Comparison of ENCODE assay signal across 10 mouse cellular contexts in the genomic region with DNA sequence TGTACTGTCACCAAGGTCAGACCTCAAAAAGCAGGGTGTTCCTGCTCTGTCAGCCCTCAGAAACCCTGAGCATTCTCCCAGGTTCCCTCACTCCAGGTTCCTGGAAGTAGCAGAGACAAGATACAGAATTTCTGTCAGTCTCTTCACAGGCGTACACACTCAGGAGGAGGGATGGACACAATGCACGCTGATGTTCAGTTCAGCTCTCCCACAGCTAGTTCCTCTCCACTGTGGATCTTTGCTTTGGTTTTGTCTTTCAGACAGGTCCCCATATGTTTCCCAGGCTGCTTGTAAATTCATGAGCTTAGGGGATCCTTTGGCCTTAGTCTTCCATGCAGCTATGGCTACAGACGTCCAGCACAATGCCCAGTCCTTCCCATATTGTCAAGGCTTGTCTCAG. TPM values are rescaled to one million over a fixed set of nuclear protein-coding genes. Genes with fewer than 3 reads are reported as not detected.
DNase-seq lines count a peak whose midpoint lies in the region; ATAC-seq and TF ChIP-seq lines count a peak whose summit lies in the region.
"Had no signal": no experiment of that assay in that cellular context is flagged by ENCODE, and none has a peak within 500 bp of the region (broad histone marks: within the 10 kb centered on the region; RNA-seq: fewer than 3 reads in every experiment).

No protein-coding gene starts in this region.

- TF ChIP-seq POLR2A in heart, adult 2 months (IDR thresholded peaks at IDR 0.05; ENCODE audit: insufficient read depth, low read depth, low read length): no peak

- no peak for TF ChIP-seq EP300 in heart, adult 2 months (IDR thresholded peaks at IDR 0.05; ENCODE audit: insufficient read depth, low read depth, low read length)
- TF ChIP-seq EP300 in liver, postnatal 0 days (IDR thresholded peaks at IDR 0.05; ENCODE audit: low read depth): no peak

- no peak overlapping the region for H3K27ac ChIP-seq in heart, embryonic 12.5 days (ENCODE audit: poor library complexity, severe bottlenecking)
- no peak overlapping the region for H3K27ac ChIP-seq in heart, adult 2 months
- no peak overlapping the region; the same call in 1 of the 2 replicates for H3K27ac ChIP-seq in forebrain, postnatal 0 days (ENCODE audit: low read depth, low read length)
- no peak overlapping the region for H3K27ac ChIP-seq in liver, postnatal 0 days (ENCODE audit: low read depth)

- peak overlapping the region; percentile 93 for H3K9ac ChIP-seq in heart, embryonic 12.5 days
- H3K9ac ChIP-seq in heart, adult 2 months (ENCODE audit: low read depth, low read length): no peak overlapping the region
- H3K9ac ChIP-seq in forebrain, postnatal 0 days: peak overlapping the region; percentile 79; the same call in 1 of the 2 replicates
- H3K9ac ChIP-seq in liver, postnatal 0 days (replicated peaks): peak overlapping the region; percentile 69

- no peak for DNase-seq in heart, adult 2 months
- no peak for DNase-seq in forebrain, postnatal 0 days
- DNase-seq in liver, postnatal 0 days: no peak
- DNase-seq in right cerebral cortex, postnatal 36 days (ENCODE audit: low spot score in 2 of 2): no peak
- no peak for DNase-seq in kidney, postnatal 4 days
- DNase-seq: cerebellum, adult 8-10 months; left cerebral cortex, postnatal 4 days had no signal

- H3K4me2 ChIP-seq in heart, embryonic 12.5 days: peak overlapping the region; percentile 82
- H3K4me2 ChIP-seq in forebrain, postnatal 0 days (ENCODE audit: low read depth): peak overlapping the region; percentile 88
- peak overlapping the region; percentile 84 for H3K4me2 ChIP-seq in liver, postnatal 0 days (ENCODE audit: low read depth, low read length)

- peaks cover 2% of the 10 kb centered on the region; the same call in 1 of the 2 replicates for H3K79me2 ChIP-seq in heart, adult 2 months (replicated peaks; ENCODE audit: control insufficient read depth, insufficient read depth, low read length)

- intact Hi-C loops in heart, adult 2 months (cut with DNase I): loop anchor here (5.0 to 10.0 kb wide), 2 partner anchors 210 to 302 kb away; partner anchors contain the start of genes Nfatc2ip and Tufm

- peaks cover 9% of the 10 kb centered on the region for H3K36me3 ChIP-seq in heart, embryonic 12.5 days
- no peaks in the 10 kb centered on the region for H3K36me3 ChIP-seq in heart, adult 2 months (ENCODE audit: control insufficient read depth, insufficient read depth, low read length)
- H3K36me3 ChIP-seq in E14TG2a.4 (ENCODE audit: insufficient read depth, low read length): peaks cover 55% of the 10 kb centered on the region
- H3K36me3 ChIP-seq in forebrain, postnatal 0 days (ENCODE audit: insufficient read depth): peaks cover 31% of the 10 kb centered on the region
- H3K36me3 ChIP-seq in liver, postnatal 0 days (replicated peaks; ENCODE audit: insufficient read depth, low read length): peaks cover 16% of the 10 kb centered on the region

- no peak for ATAC-seq in heart, embryonic 12.5 days (ENCODE audit: insufficient number of reproducible peaks, low FRiP score)
- ATAC-seq in forebrain, postnatal 0 days: no peak
- no peak for ATAC-seq in liver, postnatal 0 days
- no peak for ATAC-seq in granulocyte monocyte progenitor cell, adult 5-6 weeks (replicated peaks; ENCODE audit: poor library complexity, severe bottlenecking)

- WGBS in heart, embryonic 12.5 days: 78% methylated on average over 3 of the region's 3 CpGs
- 69% methylated on average over 3 of the region's 3 CpGs for WGBS in heart, adult 2 months
- 76% methylated on average over 3 of the region's 3 CpGs for WGBS in forebrain, postnatal 0 days
- WGBS in liver, postnatal 0 days (ENCODE audit: insufficient replicate concordance): 60% methylated on average over 3 of the region's 3 CpGs

- no peak for TF ChIP-seq CTCF in heart, adult 2 months (IDR thresholded peaks at IDR 0.05)
- TF ChIP-seq CTCF in E14TG2a.4 (conservative IDR thresholded peaks at IDR 0.05; ENCODE audit: low read length): no peak
- TF ChIP-seq CTCF in forebrain, postnatal 0 days (IDR thresholded peaks at IDR 0.05; ENCODE audit: low read depth): no peak
- no peak for TF ChIP-seq CTCF in liver, postnatal 0 days (IDR thresholded peaks at IDR 0.05; ENCODE audit: low read depth)

- no peaks in the 10 kb centered on the region for H3K9me3 ChIP-seq in heart, embryonic 12.5 days (replicated peaks)
- no peaks in the 10 kb centered on the region for H3K9me3 ChIP-seq in E14TG2a.4 (ENCODE audit: low read length)
- no peaks in the 10 kb centered on the region for H3K9me3 ChIP-seq in forebrain, postnatal 0 days (ENCODE audit: low read length)
- no peaks in the 10 kb centered on the region for H3K9me3 ChIP-seq in liver, postnatal 0 days (ENCODE audit: low read length)

- H3K27me3 ChIP-seq in heart, embryonic 12.5 days (replicated peaks): peaks cover 4% of the 10 kb centered on the region; the same call in 1 of the 2 replicates
- no peaks in the 10 kb centered on the region for H3K27me3 ChIP-seq in heart, adult 2 months (ENCODE audit: control insufficient read depth, insufficient read depth, low read length)
- peaks cover 5% of the 10 kb centered on the region for H3K27me3 ChIP-seq in E14TG2a.4 (ENCODE audit: insufficient read depth, low read length)
- H3K27me3 ChIP-seq in forebrain, postnatal 0 days (ENCODE audit: insufficient read depth, low read length): no peaks in the 10 kb centered on the region
- no peaks in the 10 kb centered on the region; the same call in 1 of the 2 replicates for H3K27me3 ChIP-seq in liver, postnatal 0 days (ENCODE audit: insufficient read depth, low read length)

- H3K4me1 ChIP-seq in heart, embryonic 12.5 days (replicated peaks): peaks cover 24% of the 10 kb centered on the region
- peaks cover 11% of the 10 kb centered on the region for H3K4me1 ChIP-seq in heart, adult 2 months (ENCODE audit: control insufficient read depth, insufficient read depth, low read length)
- peaks cover 79% of the 10 kb centered on the region for H3K4me1 ChIP-seq in E14TG2a.4 (replicated peaks; ENCODE audit: low read depth, low read length)
- H3K4me1 ChIP-seq in forebrain, postnatal 0 days (ENCODE audit: insufficient read depth): peaks cover 19% of the 10 kb centered on the region
- H3K4me1 ChIP-seq in liver, postnatal 0 days (ENCODE audit: insufficient read depth): peaks cover 10% of the 10 kb centered on the region

- H3K4me3 ChIP-seq in heart, embryonic 12.5 days: peak overlapping the region; percentile 87
- H3K4me3 ChIP-seq in heart, adult 2 months: no peak overlapping the region
- peak overlapping the region; percentile 98 for H3K4me3 ChIP-seq in E14TG2a.4 (replicated peaks; ENCODE audit: low read length)
- H3K4me3 ChIP-seq in forebrain, postnatal 0 days (ENCODE audit: low read depth, low read length): peak overlapping the region; percentile 66
- peak overlapping the region; percentile 62 for H3K4me3 ChIP-seq in liver, postnatal 0 days (ENCODE audit: low read depth, low read length)

RNA-seq across cellular contexts. Expression of gene Slx1b, which starts 1.3 kb away (rescaled TPM):
- polyA plus RNA-seq in heart, embryonic 12.5 days (2016; fragmentation: Nextera tagmentation; extraction: Ambion mirVana): 6.9 and 7.5 TPM in 2 replicates
- 1 to 10 TPM; 3.6 to 3.9 TPM for total RNA-seq in heart, adult 2 months (2021)
- 7.8 and 10.3 TPM in 2 replicates for polyA plus RNA-seq in heart, adult 2 months (2012; rRNA removed)
- total RNA-seq in forebrain, postnatal 0 days (2014; rRNA removed): 15.8 and 17.9 TPM in 2 replicates
- polyA plus RNA-seq in forebrain, postnatal 0 days (2015; fragmentation: Nextera tagmentation; extraction: Ambion mirVana): 7.5 and 10.1 TPM in 2 replicates
- polyA plus RNA-seq in liver, postnatal 0 days (2015; fragmentation: Nextera tagmentation; extraction: Ambion mirVana): 2.6 and 3.7 TPM in 2 replicates
- total RNA-seq in granulocyte monocyte progenitor cell, adult 5-6 weeks (2014; fragmentation: Nextera tagmentation): 9.3 and 13.3 TPM in 2 replicates
- 5.4 and 6.3 TPM in 2 replicates for total RNA-seq in granulocyte monocyte progenitor cell, adult 5-6 weeks (2017)

RNA-seq across cellular contexts. Expression of gene Bola2, which starts 1.7 kb away (rescaled TPM):
- 102 and 120 TPM in 2 replicates for polyA plus RNA-seq in heart, embryonic 12.5 days (2016; fragmentation: Nextera tagmentation; extraction: Ambion mirVana)
- 10 to 100 TPM; 49.7 to 63.7 TPM for total RNA-seq in heart, adult 2 months (2021)
- 25.9 and 29.1 TPM in 2 replicates for polyA plus RNA-seq in heart, adult 2 months (2012; rRNA removed)
- 66.9 and 115 TPM in 2 replicates for total RNA-seq in forebrain, postnatal 0 days (2014; rRNA removed)
- polyA plus RNA-seq in forebrain, postnatal 0 days (2015; fragmentation: Nextera tagmentation; extraction: Ambion mirVana): 139 and 205 TPM in 2 replicates
- 86.5 and 93.5 TPM in 2 replicates for polyA plus RNA-seq in liver, postnatal 0 days (2015; fragmentation: Nextera tagmentation; extraction: Ambion mirVana)
- 151 and 195 TPM in 2 replicates for total RNA-seq in granulocyte monocyte progenitor cell, adult 5-6 weeks (2014; fragmentation: Nextera tagmentation)
- 135 and 158 TPM in 2 replicates for total RNA-seq in granulocyte monocyte progenitor cell, adult 5-6 weeks (2017)

RNA-seq across cellular contexts. Expression of gene Coro1a, which starts 10.7 kb away (rescaled TPM):
- polyA plus RNA-seq in heart, embryonic 12.5 days (2016; fragmentation: Nextera tagmentation; extraction: Ambion mirVana): 9.2 and 9.8 TPM in 2 replicates
- 10 to 100 TPM in 1 of 2 experiments, 1 to 10 TPM in 1; 9.8 to 12.1 TPM for total RNA-seq in heart, adult 2 months (2021)
- polyA plus RNA-seq in heart, adult 2 months (2012; rRNA removed): 22.2 and 33.7 TPM in 2 replicates
- total RNA-seq in forebrain, postnatal 0 days (2014; rRNA removed): 121 and 169 TPM in 2 replicates
- 118 and 146 TPM in 2 replicates for polyA plus RNA-seq in forebrain, postnatal 0 days (2015; fragmentation: Nextera tagmentation; extraction: Ambion mirVana)
- 121 and 130 TPM in 2 replicates for polyA plus RNA-seq in liver, postnatal 0 days (2015; fragmentation: Nextera tagmentation; extraction: Ambion mirVana)
- total RNA-seq in granulocyte monocyte progenitor cell, adult 5-6 weeks (2014; fragmentation: Nextera tagmentation): 497 and 510 TPM in 2 replicates
- 409 and 441 TPM in 2 replicates for total RNA-seq in granulocyte monocyte progenitor cell, adult 5-6 weeks (2017)

RNA-seq across cellular contexts. Expression of gene Sult1a1, which starts 20.7 kb away (rescaled TPM):
- polyA plus RNA-seq in heart, embryonic 12.5 days (2016; fragmentation: Nextera tagmentation; extraction: Ambion mirVana): 3.7 TPM in 2 replicates
- total RNA-seq in heart, adult 2 months (2021): 10 to 100 TPM; 34.1 to 34.3 TPM
- 53.6 and 56.6 TPM in 2 replicates for polyA plus RNA-seq in heart, adult 2 months (2012; rRNA removed)
- total RNA-seq in forebrain, postnatal 0 days (2014; rRNA removed): 15.8 and 22.8 TPM in 2 replicates
- 15.4 and 16.0 TPM in 2 replicates for polyA plus RNA-seq in forebrain, postnatal 0 days (2015; fragmentation: Nextera tagmentation; extraction: Ambion mirVana)
- polyA plus RNA-seq in liver, postnatal 0 days (2015; fragmentation: Nextera tagmentation; extraction: Ambion mirVana): 221 and 241 TPM in 2 replicates
- total RNA-seq in granulocyte monocyte progenitor cell, adult 5-6 weeks (2014; fragmentation: Nextera tagmentation): 0.85 TPM in 1 of 2 replicates, not detected in the other
- total RNA-seq in granulocyte monocyte progenitor cell, adult 5-6 weeks (2017): 0.56 and 1.6 TPM in 2 replicates

RNA-seq across cellular contexts. Expression of gene Sgf29, which starts 47.8 kb away (rescaled TPM):
- polyA plus RNA-seq in heart, embryonic 12.5 days (2016; fragmentation: Nextera tagmentation; extraction: Ambion mirVana): 26.9 and 27.2 TPM in 2 replicates
- 10 to 100 TPM; 21.6 to 23.4 TPM for total RNA-seq in heart, adult 2 months (2021)
- polyA plus RNA-seq in heart, adult 2 months (2012; rRNA removed): 23.7 and 25.5 TPM in 2 replicates
- 22.8 and 37.1 TPM in 2 replicates for total RNA-seq in forebrain, postnatal 0 days (2014; rRNA removed)
- 59.6 and 62.3 TPM in 2 replicates for polyA plus RNA-seq in forebrain, postnatal 0 days (2015; fragmentation: Nextera tagmentation; extraction: Ambion mirVana)
- 22.7 and 22.8 TPM in 2 replicates for polyA plus RNA-seq in liver, postnatal 0 days (2015; fragmentation: Nextera tagmentation; extraction: Ambion mirVana)
- 129 and 133 TPM in 2 replicates for total RNA-seq in granulocyte monocyte progenitor cell, adult 5-6 weeks (2014; fragmentation: Nextera tagmentation)
- 53.3 and 79.1 TPM in 2 replicates for total RNA-seq in granulocyte monocyte progenitor cell, adult 5-6 weeks (2017)
